Mouse (Mus musculus) spleen, adult 2 months (tissue): ENCODE results near the gene Cyp2b19. TPM values are rescaled to one million over a fixed set of nuclear protein-coding genes. Genes with fewer than 3 reads are reported as not detected.

ENCODE experiments used
- DNase-seq, 2 experiments: peaks; one replicate each; pipeline versions ENCODE4 v3.0.0 to v3.0.0-alpha.2; 2012 to 2021; ENCODE audit warnings: low spot score in 2 of 2, low read depth in 1 of 2
- H3K27ac ChIP-seq: fragments of 200-500 bp; 2 replicates; pipeline ENCODE4 v1.5.1; 2012; ENCODE audit warnings: low read length, inconsistent platforms; ENCODE audit not compliant: insufficient read depth
- H3K27me3 ChIP-seq: fragments of 200-500 bp; 2 replicates; pipeline ENCODE4 v1.6.1; 2012; ENCODE audit warnings: mild to moderate bottlenecking, moderate library complexity, low read length, inconsistent platforms; ENCODE audit not compliant: control insufficient read depth, insufficient read depth
- H3K36me3 ChIP-seq: fragments of 200-500 bp; 2 replicates; pipeline ENCODE4 v1.6.1; 2012; ENCODE audit warnings: mild to moderate bottlenecking, low read length, inconsistent platforms; ENCODE audit not compliant: control insufficient read depth, insufficient read depth
- H3K4me1 ChIP-seq: fragments of 200-500 bp; 2 replicates; pipeline ENCODE4 v1.6.1; 2011; ENCODE audit warnings: inconsistent platforms; ENCODE audit not compliant: control insufficient read depth, insufficient read depth, insufficient read length
- H3K4me3 ChIP-seq: fragments of 200-500 bp; 2 replicates; pipeline ENCODE4 v1.5.1; 2011; ENCODE audit warnings: mild to moderate bottlenecking, inconsistent platforms; ENCODE audit not compliant: insufficient read depth, insufficient read length; ENCODE audit errors: extremely low read depth
- CTCF ChIP-seq: fragments of 200-500 bp; IDR thresholded peaks from 2 replicates; pipeline ENCODE4 v1.5.1; 2011; ENCODE audit warnings: mild to moderate bottlenecking, inconsistent platforms; ENCODE audit not compliant: insufficient read depth, insufficient read length, insufficient replicate concordance; ENCODE audit errors: extremely low read depth
- POLR2A ChIP-seq: fragments of 200-500 bp; IDR thresholded peaks from 2 replicates; pipeline ENCODE4 v1.6.1; 2011; ENCODE audit warnings: low read depth, low read length, inconsistent platforms
- WGBS: fragments of 180-500 bp; shearing (Covaris S2); methylation state at CpG from one replicate; pipeline ENCODE4 v1.1.7; 2018; 5-methylcytosine and 5-hydroxymethylcytosine counted together
- polyA plus RNA-seq: library from polyadenylated mRNA; depleted of rRNA; stranded (reverse); fragments of >200 nt; gene quantifications from 2 replicates; pipeline ENCODE4 v1.2.3, GENCODE M21; 2012; rRNA removed

The Cyp2b19 gene
- polyA plus RNA-seq, result not detected in 2 replicates

DNA sequence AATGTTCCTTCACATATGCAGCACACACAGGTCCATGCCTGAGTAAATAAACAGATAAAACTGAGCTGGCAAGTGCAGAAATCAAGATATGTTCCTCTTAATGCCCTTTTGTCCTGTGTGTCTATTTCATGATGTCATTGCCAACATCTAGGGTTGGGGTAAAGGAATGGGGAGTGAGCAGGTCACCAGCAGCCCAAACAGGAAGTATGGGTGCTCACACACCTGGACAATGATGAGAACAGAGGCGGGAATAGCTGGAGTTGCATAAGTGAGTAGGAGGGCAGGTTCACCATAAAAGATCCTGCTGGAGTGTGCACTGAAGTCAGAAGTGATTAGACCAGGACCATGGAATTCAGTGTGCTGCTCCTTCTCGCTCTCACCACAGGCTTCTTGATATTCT lies at the start of gene Cyp2b19:
Gene Cyp2b19 (plus strand): TSS at position 301 of the 400 bp plus-strand sequence.
- H3K4me3 ChIP-seq, result no peak within 1 kb of the TSS
- WGBS, result 85% methylated on average over 2 of the region's 2 CpGs
- no peaks in the 10 kb centered on the region for H3K27me3 ChIP-seq
- no peak within 1 kb of the TSS for H3K27ac ChIP-seq
- no peak for DNase-seq
- no peaks in the 10 kb centered on the region for H3K4me1 ChIP-seq
- no peaks in the 10 kb centered on the region for H3K36me3 ChIP-seq
- TF ChIP-seq POLR2A, result no peak
- TF ChIP-seq CTCF, result no peak

DNA sequence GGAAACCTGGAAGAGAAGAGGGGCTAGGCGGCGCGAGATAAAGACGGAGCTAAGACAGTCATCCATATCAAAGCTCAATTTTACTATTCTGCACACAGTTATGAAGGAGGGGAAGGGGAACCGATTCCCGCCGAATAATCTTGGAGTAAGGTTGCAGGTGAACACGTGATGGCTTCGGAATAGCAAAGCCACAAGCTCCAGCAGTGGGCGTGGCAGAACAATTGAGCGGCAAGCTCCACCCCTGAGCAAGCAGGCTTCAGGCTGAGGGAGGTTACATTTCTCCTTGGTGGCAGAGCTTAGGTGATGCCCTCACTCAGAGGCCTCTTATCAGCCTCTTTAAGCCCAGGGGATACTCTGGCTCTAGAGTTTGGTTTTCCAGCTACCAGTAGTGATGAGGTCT lies 45.9 kb upstream of the Cyp2b19 start:
- Histone ChIP-seq H3K4me3 (no peak overlapping the region), H3K4me1 (no peaks in the 10 kb centered on the region), H3K36me3 (no peaks in the 10 kb centered on the region), H3K27ac (no peak overlapping the region), H3K27me3 (no peaks in the 10 kb centered on the region)
- TF ChIP-seq CTCF, result no peak
- no peak for TF ChIP-seq POLR2A
- 83% methylated on average over 11 of the region's 11 CpGs for WGBS
- DNase-seq, result no peak

DNA sequence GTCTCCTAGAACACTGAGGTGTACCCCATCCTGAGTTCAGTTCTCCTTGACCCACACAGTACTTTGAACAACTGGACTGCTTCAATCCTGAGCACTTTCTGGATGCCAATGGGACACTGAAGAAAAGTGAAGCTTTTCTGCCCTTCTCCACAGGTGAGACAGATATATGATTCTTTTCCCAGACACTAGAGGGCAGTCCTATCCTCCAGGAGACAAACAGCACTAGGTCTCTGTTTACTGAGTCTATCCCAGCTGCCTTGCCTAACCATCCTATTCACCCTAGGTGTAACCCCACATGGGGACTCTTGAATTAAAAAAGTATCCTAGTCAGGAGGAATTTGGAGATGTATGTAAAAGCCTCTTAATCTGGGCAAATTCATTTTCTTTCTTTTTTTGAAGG lies 18.0 kb upstream of the Cyp2b19 start:
- Histone ChIP-seq H3K4me1 (no peaks in the 10 kb centered on the region), H3K27ac (no peak overlapping the region), H3K27me3 (no peaks in the 10 kb centered on the region), H3K4me3 (no peak overlapping the region), H3K36me3 (no peaks in the 10 kb centered on the region)
- TF ChIP-seq CTCF (no peak), POLR2A (no peak)
- DNase-seq, result no peak

DNA sequence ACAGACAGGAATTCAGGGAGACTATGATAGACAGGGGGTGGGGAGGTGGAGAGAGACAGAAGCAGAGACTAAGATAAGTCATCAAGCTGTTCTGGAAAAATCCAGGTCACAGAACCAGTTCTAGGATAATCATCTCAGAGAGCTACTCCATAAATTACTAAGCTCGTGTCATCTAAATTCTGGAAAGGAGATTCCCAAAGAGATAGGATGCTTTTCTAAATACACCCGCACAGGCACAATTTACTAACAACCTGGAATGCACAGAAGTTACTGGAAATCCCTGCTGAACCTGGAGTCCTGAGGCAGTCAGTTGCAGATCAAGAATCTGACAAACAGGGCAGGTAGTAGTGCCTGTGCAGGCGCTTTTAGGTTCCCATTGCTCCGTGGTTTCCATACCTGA lies 13.0 kb upstream of the Cyp2b19 start:
- DNase-seq, result no peak

DNA sequence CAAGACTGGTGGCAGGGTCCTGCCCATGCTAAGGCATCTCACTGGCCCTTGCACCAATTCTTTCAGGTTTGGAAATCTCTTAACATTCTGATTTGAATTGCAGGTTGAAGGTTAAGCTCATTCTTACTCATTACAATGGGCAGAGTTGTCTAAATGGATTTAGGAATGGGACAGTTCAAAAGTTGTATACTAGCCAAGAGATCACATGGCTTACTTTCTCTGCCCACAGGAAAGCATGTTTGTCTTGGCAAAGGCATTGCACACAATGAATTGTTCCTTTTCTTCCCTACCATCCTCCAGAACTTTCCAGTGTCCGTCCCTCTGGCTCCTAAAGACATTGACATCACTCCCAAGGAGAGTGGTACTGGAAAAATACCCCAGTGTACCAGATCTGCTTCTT lies 11.5 kb upstream of the Cyp2b19 start:
- no peaks in the 10 kb centered on the region for H3K36me3 ChIP-seq
- no peak for DNase-seq
- no peak overlapping the region for H3K27ac ChIP-seq
- no peaks in the 10 kb centered on the region for H3K27me3 ChIP-seq
- 59% methylated on average over 1 of the region's 1 CpGs for WGBS
- H3K4me1 ChIP-seq, result no peaks in the 10 kb centered on the region
- no peak overlapping the region for H3K4me3 ChIP-seq
- no peak for TF ChIP-seq POLR2A
- no peak for TF ChIP-seq CTCF

More for the DNA sequence above, 13.0 kb upstream of the Cyp2b19 start:
- Histone ChIP-seq H3K4me3 (no peak overlapping the region), H3K36me3 (no peaks in the 10 kb centered on the region), H3K4me1 (no peaks in the 10 kb centered on the region), H3K27me3 (no peaks in the 10 kb centered on the region), H3K27ac (no peak overlapping the region)
- 79% methylated on average over 4 of the region's 4 CpGs for WGBS
- TF ChIP-seq POLR2A (no peak), CTCF (no peak)

- no peaks in the 10 kb centered on the region for H3K36me3 ChIP-seq
- H3K4me1 ChIP-seq, result no peaks in the 10 kb centered on the region
- DNase-seq, result no peak
- 59% methylated on average over 1 of the region's 1 CpGs for WGBS
- no peak overlapping the region for H3K4me3 ChIP-seq
- H3K27ac ChIP-seq, result no peak overlapping the region
- H3K27me3 ChIP-seq, result no peaks in the 10 kb centered on the region
- no peak for TF ChIP-seq CTCF
- no peak for TF ChIP-seq POLR2A
These were observed 10.1 kb downstream of the Cyp2b19 start for GRCm38 (mm10) chr7:26767084-26767483.

- DNase-seq, result no peak
- H3K36me3 ChIP-seq, result no peaks in the 10 kb centered on the region
- H3K27me3 ChIP-seq, result no peaks in the 10 kb centered on the region
- H3K4me1 ChIP-seq, result no peaks in the 10 kb centered on the region
- 85% methylated on average over 9 of the region's 9 CpGs for WGBS
- H3K4me3 ChIP-seq, result no peak overlapping the region
- no peak overlapping the region for H3K27ac ChIP-seq
- TF ChIP-seq POLR2A (no peak), CTCF (no peak)
These were observed 13.0 kb downstream of the Cyp2b19 start for GRCm38 (mm10) chr7:26769881-26770470.
